Mouse (Mus musculus) olfactory bulb, adult 2 months (tissue): ENCODE data around the gene Jazf1.

Source experiments
- CTCF ChIP-seq: fragments of 200-500 bp; IDR thresholded peaks from 2 replicates; pipeline ENCODE4 v1.5.1; 2012; ENCODE audit warnings: low read depth, mild to moderate bottlenecking, low read length, moderate library complexity; ENCODE audit not compliant: insufficient read depth
- POLR2A ChIP-seq: fragments of 200-500 bp; IDR thresholded peaks from 2 replicates; pipeline ENCODE4 v1.6.1; 2012; ENCODE audit warnings: mild to moderate bottlenecking, low read depth, low read length, moderate library complexity; ENCODE audit not compliant: insufficient read depth

DNA sequence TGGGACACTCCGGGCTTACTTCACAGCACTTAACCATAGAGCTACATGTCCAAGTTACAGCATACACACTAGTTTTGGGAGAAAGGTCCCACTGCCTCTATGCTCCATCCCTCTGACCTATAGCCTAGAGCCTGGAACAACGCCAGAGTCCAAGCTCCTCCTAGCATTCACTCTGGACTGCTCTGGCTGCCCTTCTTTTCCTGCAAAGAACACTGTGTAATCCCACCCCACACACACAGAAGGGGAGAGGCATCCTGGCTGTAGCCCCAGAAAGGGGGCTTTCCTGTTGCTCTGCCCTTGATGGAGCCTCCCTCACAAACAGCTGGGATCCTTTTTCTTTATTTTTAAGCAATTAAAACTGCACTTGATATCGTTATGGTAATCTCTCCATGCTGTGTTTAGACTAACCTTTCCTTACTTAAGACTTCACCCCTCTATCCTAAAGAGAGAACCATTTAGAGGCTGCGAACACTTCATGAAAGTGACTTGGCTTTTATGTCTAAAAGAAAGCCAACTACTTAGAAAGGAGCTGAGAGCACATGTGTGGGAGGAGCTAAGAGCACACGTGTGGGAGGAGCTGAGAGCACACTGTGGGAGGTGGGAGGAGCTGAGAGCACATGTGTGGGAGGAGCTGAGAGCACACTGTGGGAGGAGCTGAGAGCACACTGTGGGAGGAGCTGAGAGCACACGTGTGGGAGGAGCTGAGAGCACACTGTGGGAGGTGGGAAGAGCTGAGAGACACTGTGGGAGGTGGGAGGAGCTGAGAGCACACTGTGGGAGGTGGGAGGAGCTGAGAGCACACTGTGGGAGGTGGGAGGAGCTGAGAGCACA, 106.6 kb downstream of the Jazf1 start:
- TF ChIP-seq CTCF = no peak
- no peak for TF ChIP-seq POLR2A
